Mouse (Mus musculus) MEL (cell line): ENCODE data around the gene Haus5.

ENCODE experiments used
- CHD1 ChIP-seq: IDR thresholded peaks from 2 replicates; pipeline ENCODE4 v1.6.1; 2012; ENCODE audit warnings: low read depth, mild to moderate bottlenecking, inconsistent platforms, low read length, improper control_type of control experiment
- CHD2 ChIP-seq: IDR thresholded peaks from 2 replicates; pipeline ENCODE4 v1.6.1; 2011; ENCODE audit warnings: low read length, improper control_type of control experiment
- CTCF ChIP-seq, 3 experiments: IDR thresholded peaks in 2 of 3; conservative IDR thresholded peaks in 1 of 3; 2 replicates each; pipeline ENCODE4 v1.5.1; 2011 to 2012; ENCODE audit warnings: low read length in 3 of 3, low read depth in 2 of 3, mild to moderate bottlenecking in 2 of 3, improper control_type of control experiment in 1 of 3, inconsistent platforms in 1 of 3, mixed read lengths in 1 of 3, moderate library complexity in 1 of 3; ENCODE audit not compliant: control insufficient read depth in 1 of 3, insufficient read depth in 1 of 3, poor library complexity in 1 of 3, severe bottlenecking in 1 of 3
- EP300 ChIP-seq, 2 experiments: IDR thresholded peaks; 2 replicates each; pipeline ENCODE4 v1.6.1; 2011; ENCODE audit warnings: improper control_type of control experiment in 2 of 2, low read length in 2 of 2, low read depth in 1 of 2, mild to moderate bottlenecking in 1 of 2
- MAZ ChIP-seq: IDR thresholded peaks from 2 replicates; pipeline ENCODE4 v1.6.1; 2012; ENCODE audit warnings: low read depth, mild to moderate bottlenecking, inconsistent platforms, low read length, improper control_type of control experiment
- NRF1 ChIP-seq: IDR thresholded peaks from 2 replicates; pipeline ENCODE4 v1.6.1; 2014; ENCODE audit warnings: low read depth, mild to moderate bottlenecking, inconsistent platforms, low read length, improper control_type of control experiment, moderate library complexity; ENCODE audit not compliant: poor library complexity, insufficient read depth, severe bottlenecking
- POLR2A ChIP-seq, 2 experiments: IDR thresholded peaks; 2 replicates each; pipeline ENCODE4 v1.6.1; 2011 to 2012; ENCODE audit warnings: low read length in 2 of 2, mild to moderate bottlenecking in 2 of 2, control low read depth in 1 of 2, improper control_type of control experiment in 1 of 2, low read depth in 1 of 2, moderate library complexity in 1 of 2; ENCODE audit not compliant: control insufficient read depth in 1 of 2, insufficient read depth in 1 of 2, poor library complexity in 1 of 2
- POLR2AphosphoS5 ChIP-seq: IDR thresholded peaks from 2 replicates; pipeline ENCODE4 v1.6.1; 2012; ENCODE audit warnings: low read depth, borderline replicate concordance, mild to moderate bottlenecking, inconsistent platforms, low read length, moderate library complexity, mixed read lengths
- SIN3A ChIP-seq: IDR thresholded peaks from 2 replicates; pipeline ENCODE4 v1.6.1; 2012; ENCODE audit warnings: low read length, improper control_type of control experiment, inconsistent platforms
- SMC3 ChIP-seq: IDR thresholded peaks from 2 replicates; pipeline ENCODE4 v1.6.1; 2011; ENCODE audit warnings: low read depth, low read length, improper control_type of control experiment
- TAL1 ChIP-seq: IDR thresholded peaks from 2 replicates; pipeline ENCODE4 v1.6.1; 2012; ENCODE audit warnings: mild to moderate bottlenecking, inconsistent platforms, low read length, moderate library complexity, mixed read lengths
- TBP ChIP-seq: IDR thresholded peaks from 2 replicates; pipeline ENCODE4 v1.8.0; 2011; ENCODE audit warnings: low read depth, low read length, improper control_type of control experiment
- USF2 ChIP-seq, 2 experiments: IDR thresholded peaks; 2 replicates each; pipeline ENCODE4 v1.6.1; 2011 to 2012; ENCODE audit warnings: improper control_type of control experiment in 2 of 2, low read length in 2 of 2, borderline replicate concordance in 1 of 2, inconsistent platforms in 1 of 2, low read depth in 1 of 2, mild to moderate bottlenecking in 1 of 2; ENCODE audit not compliant: insufficient read depth in 1 of 2

- TF ChIP-seq MAZ (no peak), POLR2AphosphoS5 (no peak), POLR2A (IDR thresholded peaks at IDR 0.05; ENCODE audit: control insufficient read depth in 1 of 2, insufficient read depth in 1 of 2, low read depth in 1 of 2, low read length in 2 of 2, poor library complexity in 1 of 2) (no peak), CTCF (IDR thresholded peaks at IDR 0.05 in 2 of 3, conservative IDR thresholded peaks at IDR 0.05 in 1 of 3; ENCODE audit: control insufficient read depth in 1 of 3, insufficient read depth in 1 of 3, low read depth in 2 of 3, low read length in 3 of 3, poor library complexity in 1 of 3, severe bottlenecking in 1 of 3) (no peak), USF2 (IDR thresholded peaks at IDR 0.05; ENCODE audit: borderline replicate concordance in 1 of 2, insufficient read depth in 1 of 2, low read depth in 1 of 2, low read length in 2 of 2) (no peak), TAL1 (no peak), NRF1 (no peak), SMC3 (no peak), SIN3A (no peak), EP300 (IDR thresholded peaks at IDR 0.05; ENCODE audit: low read depth in 1 of 2, low read length in 2 of 2) (no peak), CHD2 (no peak), CHD1 (no peak), TBP (no peak)
Measured at GRCm38 (mm10) chr7:30604944-30605343, 59.9 kb downstream of the Haus5 start.
